25 mouse cellular contexts compared by ENCODE assay signal in genomic region chr10:117680868-117681513, GRCm38 (mm10). TPM values are rescaled to one million over a fixed set of nuclear protein-coding genes. Genes with fewer than 3 reads are reported as not detected.
"Had no signal": no experiment of that assay in that cellular context is flagged by ENCODE, and none has a peak within 500 bp of the region (broad histone marks: within the 10 kb centered on the region; RNA-seq: fewer than 3 reads in every experiment).

No protein-coding gene starts in this region.

- H3K9ac ChIP-seq: embryonic facial prominence, embryonic 12.5 days; embryonic facial prominence, embryonic 13.5 days; embryonic facial prominence, embryonic 15.5 days; forebrain, embryonic 12.5 days; forebrain, embryonic 13.5 days; forebrain, embryonic 15.5 days; forebrain, postnatal 0 days had no signal

- H3K27me3 ChIP-seq: embryonic facial prominence, embryonic 12.5 days; embryonic facial prominence, embryonic 13.5 days; embryonic facial prominence, embryonic 15.5 days; forebrain, embryonic 12.5 days; forebrain, embryonic 13.5 days; forebrain, embryonic 15.5 days had no signal

- DNase-seq: cerebellum, adult 9-10 months; cerebellum, adult 9-11 months; cerebellum, postnatal 14 days; cerebellum, postnatal 25 days; cerebellum, postnatal 36 days; embryo, embryonic 11 days; forebrain, postnatal 0 days; gastrocnemius, adult 2 months; gastrocnemius, postnatal 10 days; gastrocnemius, postnatal 14 days; gastrocnemius, postnatal 25 days; gastrocnemius, postnatal 36 days; heart, adult 18-20 months; heart, adult 2 months had no signal

- H3K9me3 ChIP-seq: embryonic facial prominence, embryonic 10.5 days; embryonic facial prominence, embryonic 12.5 days; embryonic facial prominence, embryonic 13.5 days; embryonic facial prominence, embryonic 15.5 days; forebrain, embryonic 10.5 days; forebrain, embryonic 12.5 days; forebrain, embryonic 13.5 days; forebrain, embryonic 15.5 days had no signal

- H3K36me3 ChIP-seq: embryonic facial prominence, embryonic 12.5 days; embryonic facial prominence, embryonic 13.5 days; embryonic facial prominence, embryonic 15.5 days; forebrain, embryonic 12.5 days; forebrain, embryonic 15.5 days had no signal

- H3K4me3 ChIP-seq: embryonic facial prominence, embryonic 10.5 days; embryonic facial prominence, embryonic 12.5 days; embryonic facial prominence, embryonic 13.5 days; embryonic facial prominence, embryonic 15.5 days; erythroblast, embryonic 14.5 days; forebrain, embryonic 10.5 days; forebrain, embryonic 12.5 days; forebrain, embryonic 13.5 days; forebrain, embryonic 15.5 days; gastrocnemius, adult 2 months; heart, adult 2 months had no signal

- H3K4me2 ChIP-seq: embryonic facial prominence, embryonic 12.5 days; embryonic facial prominence, embryonic 13.5 days; embryonic facial prominence, embryonic 15.5 days; forebrain, embryonic 12.5 days; forebrain, embryonic 13.5 days; forebrain, embryonic 15.5 days had no signal

- H3K27ac ChIP-seq: embryonic facial prominence, embryonic 10.5 days; embryonic facial prominence, embryonic 12.5 days; embryonic facial prominence, embryonic 13.5 days; embryonic facial prominence, embryonic 15.5 days; forebrain, embryonic 10.5 days; forebrain, embryonic 12.5 days; forebrain, embryonic 13.5 days; forebrain, embryonic 15.5 days; gastrocnemius, adult 2 months; heart, adult 2 months had no signal

- ATAC-seq: forebrain, embryonic 13.5 days; forebrain, embryonic 14.5 days; forebrain, embryonic 15.5 days; forebrain, embryonic 16.5 days; forebrain, postnatal 0 days had no signal

RNA-seq across cellular contexts. Expression of gene Cpm, which starts 51.7 kb away (rescaled TPM):
- polyA plus RNA-seq: erythroblast, embryonic 14.5 days had no signal
